Mouse (Mus musculus): ENCODE measurements around the gene Serpina5. TPM values are rescaled to one million over a fixed set of nuclear protein-coding genes. Genes with fewer than 3 reads are reported as not detected.
A peak's percentile ranks its signal among the peaks of the same experiment; 100 is the strongest.
"Not testable (repeated sequence)": the region's sequence is repeated elsewhere in the genome, so short reads cannot be mapped to it uniquely, and the experiment has no call there.

Serpina5 gene
- polyA plus RNA-seq, 1 experiment from 2014 or later = not detected

- 75% methylated on average over 2 of the region's 2 CpGs for WGBS (ENCODE audit: insufficient replicate concordance)
- Histone ChIP-seq H3K4me1 (ENCODE audit: control insufficient read depth, insufficient read depth, low read length) (no peaks in the 10 kb centered on the region), H3K9ac (ENCODE audit: low read depth, low read length) (no peak overlapping the region), H3K4me2 (no peak overlapping the region), H3K27me3 (ENCODE audit: control insufficient read depth, insufficient read depth, low read length) (no peaks in the 10 kb centered on the region), H3K36me3 (ENCODE audit: control insufficient read depth, insufficient read depth, low read length) (no peaks in the 10 kb centered on the region), H3K9me3 (replicated peaks; ENCODE audit: control insufficient read depth, low read length) (no peaks in the 10 kb centered on the region), H3K4me3 (ENCODE audit: low read depth, low read length) (no peak overlapping the region), H3K27ac (ENCODE audit: low read depth, low read length) (no peak overlapping the region)
- no peak for ATAC-seq (replicated peaks; ENCODE audit: insufficient number of reproducible peaks, low FRiP score, low TSS enrichment)
Observed at GRCm38 (mm10) chr12:104108507-104108906, 7.6 kb downstream of the Serpina5 start.

DNA sequence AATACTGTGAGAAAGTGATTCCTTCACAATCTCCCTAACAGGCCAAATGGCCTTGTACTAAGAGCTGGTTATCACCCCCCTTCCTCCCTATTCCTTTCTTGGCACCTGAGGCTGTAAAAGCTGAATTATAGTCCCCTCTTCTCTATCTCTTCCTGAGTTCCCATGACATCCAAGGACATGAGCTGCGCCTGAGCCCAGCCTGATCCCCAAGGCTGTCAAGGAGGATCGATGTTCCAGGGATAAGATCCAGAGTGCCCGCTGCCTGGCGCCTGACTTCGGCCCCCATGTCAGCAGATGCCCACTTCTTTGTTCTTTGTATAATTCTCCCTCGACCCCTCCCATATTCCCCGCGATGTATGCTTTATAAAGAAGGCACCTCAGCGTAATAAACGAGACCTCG is 11.4 kb downstream of the Serpina5 start, which contains the start of gene Serpina3a:
Serpina3a (plus strand) TSS at position 392 of the 400 bp plus-strand sequence.
- ATAC-seq (replicated peaks; ENCODE audit: insufficient number of reproducible peaks, low FRiP score, low TSS enrichment); H3K36me3 ChIP-seq (ENCODE audit: control insufficient read depth, insufficient read depth, low read length); H3K9me3 ChIP-seq (replicated peaks; ENCODE audit: control insufficient read depth, low read length); H3K27ac ChIP-seq (ENCODE audit: low read depth, low read length); H3K4me3 ChIP-seq (ENCODE audit: low read depth, low read length); H3K4me2 ChIP-seq; H3K9ac ChIP-seq (ENCODE audit: low read depth, low read length); H3K4me1 ChIP-seq (ENCODE audit: control insufficient read depth, insufficient read depth, low read length); H3K27me3 ChIP-seq (ENCODE audit: control insufficient read depth, insufficient read depth, low read length): not testable (repeated sequence)
- 83% methylated on average over 10 of the region's 11 CpGs for WGBS (ENCODE audit: insufficient replicate concordance)

DNA sequence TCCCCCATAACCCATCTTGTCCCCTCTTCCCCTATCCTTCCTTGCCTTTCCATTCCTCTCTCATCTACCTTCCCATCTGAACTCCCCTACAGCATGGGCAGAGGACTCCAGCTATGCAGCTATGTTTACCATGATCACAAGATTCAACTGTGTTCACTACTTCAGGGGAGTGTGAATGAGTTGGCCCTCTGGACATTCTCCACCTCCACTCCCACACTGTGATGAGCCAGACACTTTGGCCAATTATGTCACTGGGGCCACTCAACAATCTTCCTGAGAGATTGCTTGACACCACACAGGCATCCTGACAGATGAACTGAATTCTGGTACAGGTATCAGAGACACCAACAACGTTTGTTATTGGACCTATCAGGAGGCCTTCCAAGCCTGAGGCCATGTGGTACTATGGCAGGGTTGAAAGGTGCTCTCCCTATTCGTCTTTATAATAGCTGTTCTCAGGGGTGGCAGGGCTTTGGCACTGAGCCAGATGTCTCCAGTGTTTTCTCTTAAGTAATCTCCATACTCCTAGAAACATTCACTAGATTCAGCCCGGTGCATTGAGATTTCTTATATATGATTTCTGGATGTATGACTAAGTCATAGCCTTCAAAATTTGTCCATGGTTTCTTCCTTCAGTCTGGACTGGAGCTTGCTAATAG is 14.1 kb downstream of the Serpina5 start:
- Histone ChIP-seq H3K27ac (ENCODE audit: low read depth, low read length) (no peak overlapping the region), H3K9me3 (replicated peaks; ENCODE audit: control insufficient read depth, low read length) (no peaks in the 10 kb centered on the region), H3K4me1 (ENCODE audit: control insufficient read depth, insufficient read depth, low read length) (no peaks in the 10 kb centered on the region), H3K36me3 (ENCODE audit: control insufficient read depth, insufficient read depth, low read length) (no peaks in the 10 kb centered on the region), H3K4me2 (no peak overlapping the region), H3K9ac (ENCODE audit: low read depth, low read length) (no peak overlapping the region), H3K27me3 (ENCODE audit: control insufficient read depth, insufficient read depth, low read length) (no peaks in the 10 kb centered on the region), H3K4me3 (ENCODE audit: low read depth, low read length) (no peak overlapping the region)
- 43% methylated on average over 3 of the region's 3 CpGs for WGBS (ENCODE audit: insufficient replicate concordance)
- ATAC-seq (replicated peaks; ENCODE audit: insufficient number of reproducible peaks, low FRiP score, low TSS enrichment) = no peak

DNA sequence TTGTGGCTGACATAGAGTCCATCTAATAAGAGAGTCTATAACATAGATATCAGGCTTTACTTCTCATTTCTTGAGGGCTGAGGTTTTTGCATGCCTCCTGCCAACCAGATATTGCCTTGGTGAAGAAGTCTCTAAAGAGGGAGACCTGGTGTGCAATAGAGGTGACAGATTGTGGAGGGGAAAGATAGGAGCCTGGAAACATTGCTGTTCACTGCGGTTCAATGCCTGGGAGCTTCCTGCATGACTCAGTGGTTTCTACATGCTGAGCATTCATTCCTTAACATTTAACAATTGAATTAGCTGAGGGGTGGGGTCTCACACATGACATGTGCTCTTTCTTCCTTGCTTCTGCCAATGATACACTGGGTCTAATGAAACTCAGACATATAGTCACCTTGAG is 22.2 kb downstream of the Serpina5 start:
- no peak for ATAC-seq (replicated peaks; ENCODE audit: insufficient number of reproducible peaks, low FRiP score, low TSS enrichment)
- Histone ChIP-seq H3K27me3 (ENCODE audit: control insufficient read depth, insufficient read depth, low read length) (no peaks in the 10 kb centered on the region), H3K36me3 (ENCODE audit: control insufficient read depth, insufficient read depth, low read length) (no peaks in the 10 kb centered on the region), H3K4me1 (ENCODE audit: control insufficient read depth, insufficient read depth, low read length) (no peaks in the 10 kb centered on the region), H3K4me2 (no peak overlapping the region), H3K4me3 (ENCODE audit: low read depth, low read length) (no peak overlapping the region), H3K27ac (ENCODE audit: low read depth, low read length) (no peak overlapping the region), H3K9ac (ENCODE audit: low read depth, low read length) (no peak overlapping the region), H3K9me3 (replicated peaks; ENCODE audit: control insufficient read depth, low read length) (no peaks in the 10 kb centered on the region)
- 57% methylated on average over 1 of the region's 1 CpGs for WGBS (ENCODE audit: insufficient replicate concordance)

DNA sequence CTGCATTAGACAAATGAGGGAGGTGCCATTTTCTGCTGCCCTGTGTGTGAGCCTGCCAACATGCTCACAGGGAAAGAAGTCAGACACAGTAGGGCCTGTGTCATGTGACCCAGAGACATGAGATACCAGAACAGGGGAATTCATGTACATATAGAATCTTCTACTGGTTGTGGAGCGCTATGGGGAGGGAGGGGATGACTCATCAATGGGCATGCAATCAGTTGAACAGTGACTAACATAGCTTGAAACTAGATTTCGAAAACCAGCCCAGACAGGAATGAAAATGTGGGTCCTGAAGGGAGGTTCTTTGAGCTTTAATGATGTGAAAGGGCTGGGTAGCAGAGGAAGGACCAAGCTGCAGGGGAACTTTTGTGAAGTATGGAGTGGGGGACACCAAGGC is 23.1 kb downstream of the Serpina5 start:
- whole genome bisulfite sequencing (ENCODE audit: insufficient replicate concordance) = 62% methylated on average over 2 of the region's 2 CpGs

DNA sequence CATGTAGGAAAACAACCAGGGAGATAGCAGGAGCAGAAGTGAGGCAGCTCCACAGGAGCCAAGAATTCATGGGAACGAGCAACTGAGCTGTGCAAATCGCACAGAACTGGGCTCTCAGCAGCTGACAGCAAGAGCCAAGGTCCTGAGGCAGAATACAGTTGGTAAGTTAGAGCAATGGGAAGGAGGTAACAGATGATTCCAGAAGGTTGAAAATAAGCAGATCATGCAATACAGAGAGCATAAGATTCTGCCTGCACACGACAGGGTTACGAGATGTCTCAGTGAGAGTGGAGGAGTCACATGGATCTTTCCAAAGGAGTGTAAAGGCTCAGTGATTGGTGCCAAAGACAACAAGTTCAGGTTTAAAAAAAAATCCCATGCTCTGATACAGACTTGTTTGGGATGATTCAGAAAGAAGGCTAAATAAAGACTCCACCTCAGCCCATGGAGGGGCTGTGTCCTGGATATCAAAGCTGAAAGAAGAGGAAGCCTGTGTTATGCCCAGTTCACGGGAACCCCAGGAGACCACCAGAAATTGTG is 24.2 kb downstream of the Serpina5 start:
- Histone ChIP-seq H3K9me3 (replicated peaks; ENCODE audit: control insufficient read depth, low read length) (no peaks in the 10 kb centered on the region), H3K4me2 (no peak overlapping the region), H3K36me3 (ENCODE audit: control insufficient read depth, insufficient read depth, low read length) (no peaks in the 10 kb centered on the region), H3K27ac (ENCODE audit: low read depth, low read length) (no peak overlapping the region), H3K4me3 (ENCODE audit: low read depth, low read length) (no peak overlapping the region), H3K27me3 (ENCODE audit: control insufficient read depth, insufficient read depth, low read length) (no peaks in the 10 kb centered on the region), H3K4me1 (ENCODE audit: control insufficient read depth, insufficient read depth, low read length) (no peaks in the 10 kb centered on the region), H3K9ac (ENCODE audit: low read depth, low read length) (no peak overlapping the region)
- 0 out of 2 replicates have a peak, but pooled peaks have one; percentile 17 for ATAC-seq (replicated peaks; ENCODE audit: insufficient number of reproducible peaks, low FRiP score, low TSS enrichment)
- WGBS (ENCODE audit: insufficient replicate concordance) = 63% methylated on average over 5 of the region's 5 CpGs

More for the DNA sequence above, 23.1 kb downstream of the Serpina5 start:
- no peaks in the 10 kb centered on the region for H3K27me3 ChIP-seq (ENCODE audit: control insufficient read depth, insufficient read depth, low read length)
- H3K27ac ChIP-seq (ENCODE audit: low read depth, low read length) = no peak overlapping the region
- H3K36me3 ChIP-seq (ENCODE audit: control insufficient read depth, insufficient read depth, low read length) = no peaks in the 10 kb centered on the region
- H3K4me1 ChIP-seq (ENCODE audit: control insufficient read depth, insufficient read depth, low read length) = no peaks in the 10 kb centered on the region
- no peak overlapping the region for H3K9ac ChIP-seq (ENCODE audit: low read depth, low read length)
- no peak for ATAC-seq (replicated peaks; ENCODE audit: insufficient number of reproducible peaks, low FRiP score, low TSS enrichment)
- H3K4me3 ChIP-seq (ENCODE audit: low read depth, low read length) = no peak overlapping the region
- H3K9me3 ChIP-seq (replicated peaks; ENCODE audit: control insufficient read depth, low read length) = no peaks in the 10 kb centered on the region
- H3K4me2 ChIP-seq = no peak overlapping the region

GRCm38 (mm10) chr12:104127696-104128095 is 26.8 kb downstream of the Serpina5 start, which contains the start of gene Serpina3b:
Serpina3b (plus strand) TSS chr12:104127996.
- Histone ChIP-seq H3K9me3 (replicated peaks; ENCODE audit: control insufficient read depth, low read length) (no peaks in the 10 kb centered on the region), H3K27ac (ENCODE audit: low read depth, low read length) (no peak within 1 kb of the TSS), H3K4me1 (ENCODE audit: control insufficient read depth, insufficient read depth, low read length) (no peaks in the 10 kb centered on the region), H3K27me3 (ENCODE audit: control insufficient read depth, insufficient read depth, low read length) (no peaks in the 10 kb centered on the region), H3K36me3 (ENCODE audit: control insufficient read depth, insufficient read depth, low read length) (no peaks in the 10 kb centered on the region), H3K9ac (ENCODE audit: low read depth, low read length) (no peak within 1 kb of the TSS), H3K4me3 (ENCODE audit: low read depth, low read length) (no peak within 1 kb of the TSS), H3K4me2 (no peak within 1 kb of the TSS)
- ATAC-seq (replicated peaks; ENCODE audit: insufficient number of reproducible peaks, low FRiP score, low TSS enrichment) = no peak
- 72% methylated on average over 5 of the region's 5 CpGs for WGBS (ENCODE audit: insufficient replicate concordance)

- Histone ChIP-seq H3K9ac (ENCODE audit: low read depth, low read length) (no peak overlapping the region), H3K4me3 (ENCODE audit: low read depth, low read length) (no peak overlapping the region), H3K4me2 (no peak overlapping the region), H3K9me3 (replicated peaks; ENCODE audit: control insufficient read depth, low read length) (no peaks in the 10 kb centered on the region), H3K27me3 (ENCODE audit: control insufficient read depth, insufficient read depth, low read length) (no peaks in the 10 kb centered on the region), H3K36me3 (ENCODE audit: control insufficient read depth, insufficient read depth, low read length) (no peaks in the 10 kb centered on the region), H3K27ac (ENCODE audit: low read depth, low read length) (no peak overlapping the region), H3K4me1 (ENCODE audit: control insufficient read depth, insufficient read depth, low read length) (no peaks in the 10 kb centered on the region)
- ATAC-seq (replicated peaks; ENCODE audit: insufficient number of reproducible peaks, low FRiP score, low TSS enrichment) = no peak
Observed at GRCm38 (mm10) chr12:104131041-104131440, 30.1 kb downstream of the Serpina5 start.

GRCm38 (mm10) chr12:104138216-104138615 is 37.3 kb downstream of the Serpina5 start:
- no peak for ATAC-seq (replicated peaks; ENCODE audit: insufficient number of reproducible peaks, low FRiP score, low TSS enrichment)
- Histone ChIP-seq H3K4me1 (ENCODE audit: control insufficient read depth, insufficient read depth, low read length) (no peaks in the 10 kb centered on the region), H3K4me2 (no peak overlapping the region), H3K4me3 (ENCODE audit: low read depth, low read length) (no peak overlapping the region), H3K36me3 (ENCODE audit: control insufficient read depth, insufficient read depth, low read length) (no peaks in the 10 kb centered on the region), H3K9ac (ENCODE audit: low read depth, low read length) (no peak overlapping the region), H3K27ac (ENCODE audit: low read depth, low read length) (no peak overlapping the region), H3K9me3 (replicated peaks; ENCODE audit: control insufficient read depth, low read length) (no peaks in the 10 kb centered on the region), H3K27me3 (ENCODE audit: control insufficient read depth, insufficient read depth, low read length) (no peaks in the 10 kb centered on the region)
- WGBS (ENCODE audit: insufficient replicate concordance) = 68% methylated on average over 2 of the region's 2 CpGs

Data from heart, embryonic 11.5 days (tissue).